Mouse (Mus musculus) bone marrow macrophage, adult 2 months (primary cell): ENCODE measurements around the gene Igf2r. TPM values are rescaled to one million over a fixed set of nuclear protein-coding genes. Genes with fewer than 3 reads are reported as not detected.
A peak's percentile ranks its signal among the peaks of the same experiment; 100 is the strongest.

ENCODE experiments used
- H3K27ac ChIP-seq: 2 replicates; pipeline ENCODE4 v1.5.1; 2012; ENCODE audit warnings: low read depth, low read length; ENCODE audit not compliant: insufficient read depth
- H3K4me1 ChIP-seq: 2 replicates; pipeline ENCODE4 v1.6.1; 2012; ENCODE audit warnings: low read length; ENCODE audit not compliant: control insufficient read depth, insufficient read depth
- H3K4me3 ChIP-seq: 2 replicates; pipeline ENCODE4 v1.5.1; 2012; ENCODE audit warnings: mild to moderate bottlenecking, low read length, moderate library complexity; ENCODE audit not compliant: insufficient read depth
- CTCF ChIP-seq: IDR thresholded peaks from 2 replicates; pipeline ENCODE4 v1.5.1; 2012; ENCODE audit warnings: low read depth, mild to moderate bottlenecking, low read length, moderate library complexity
- POLR2A ChIP-seq: IDR thresholded peaks from 2 replicates; pipeline ENCODE4 v1.6.1; 2012; ENCODE audit warnings: mild to moderate bottlenecking, low read depth, low read length, borderline replicate concordance
- polyA plus RNA-seq: library from polyadenylated mRNA; stranded (reverse); fragments of >200 nt; gene quantifications from 2 replicates; pipeline ENCODE4 v1.2.4, GENCODE M21; 2012; ENCODE audit not compliant: missing spikeins, insufficient read depth, insufficient read length

Gene Igf2r
- polyA plus RNA-seq, 1 experiment, result 36.5 TPM

DNA sequence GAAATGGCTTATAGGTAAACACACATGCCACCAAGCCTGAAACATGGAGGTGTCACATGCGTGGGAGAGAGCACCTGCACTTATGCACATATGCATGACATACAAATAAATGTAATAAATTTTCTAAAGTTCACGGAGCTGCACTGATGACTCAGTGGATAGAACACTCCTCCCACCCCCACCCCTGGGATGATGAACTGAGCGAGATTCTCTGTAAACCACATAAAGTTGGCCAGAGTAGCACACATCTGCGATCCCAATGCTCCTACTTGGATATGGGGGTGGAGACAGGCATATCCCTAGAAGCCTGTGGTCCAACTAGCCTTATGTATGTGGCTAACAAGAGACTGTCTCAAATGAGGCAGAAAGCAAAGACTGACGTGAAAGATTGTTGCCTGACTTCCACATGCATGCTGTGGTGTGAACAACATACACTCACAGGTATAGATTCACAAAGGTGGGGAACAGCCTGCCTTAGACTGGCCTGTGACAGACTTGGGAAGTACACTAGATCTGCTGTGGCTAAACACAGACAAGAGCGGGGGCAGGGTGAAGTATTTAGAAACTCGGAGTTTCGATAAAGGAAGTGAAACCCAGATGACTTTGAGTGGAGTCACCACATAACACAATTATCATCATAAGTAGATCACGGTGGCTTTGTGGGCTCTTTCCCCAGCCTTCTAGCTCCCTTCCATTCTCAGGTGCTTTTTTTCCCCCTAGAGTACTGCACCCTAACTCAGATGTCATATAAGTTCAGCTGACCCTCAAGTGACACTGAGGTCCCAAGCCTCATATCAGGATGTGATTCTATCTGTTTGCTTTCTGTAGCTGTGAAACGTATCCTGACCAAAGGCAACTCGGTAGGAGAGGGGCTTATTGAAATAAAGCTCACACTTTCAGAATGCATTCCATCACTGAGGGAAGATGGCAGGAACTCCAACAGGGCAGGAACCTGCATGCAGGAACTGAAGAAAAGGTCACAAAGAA, 13.7 kb upstream of the Igf2r start:
- Histone ChIP-seq H3K4me3 (0 out of 2 replicates have a peak overlapping the region, but pooled peaks have one; percentile 3), H3K4me1 (peaks cover 44% of the 10 kb centered on the region), H3K27ac (peak overlapping the region; percentile 56)
- TF ChIP-seq CTCF (no peak), POLR2A (no peak)

DNA sequence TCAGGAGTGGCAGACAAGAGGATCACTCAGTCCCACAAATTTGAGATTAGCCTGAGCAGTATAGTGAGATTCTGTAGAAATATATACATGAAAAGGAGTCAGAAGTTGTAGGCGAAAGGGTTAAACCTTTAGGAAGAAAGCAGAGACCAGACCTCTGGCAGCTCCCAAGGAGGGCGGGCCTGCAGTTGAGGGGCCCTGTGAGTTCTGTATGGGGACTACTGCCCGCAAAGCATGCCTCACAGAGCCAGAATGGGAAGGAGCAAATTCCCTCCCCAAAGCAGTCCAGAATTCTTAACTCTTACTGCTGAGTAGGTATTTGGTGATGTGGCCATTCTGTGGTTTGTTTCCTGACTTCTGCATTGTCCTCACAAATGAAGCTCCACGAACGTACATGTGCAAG, 11.6 kb upstream of the Igf2r start:
- TF ChIP-seq CTCF, result no peak
- no peak for TF ChIP-seq POLR2A
- Histone ChIP-seq H3K4me3 (no peak overlapping the region), H3K4me1 (peaks cover 46% of the 10 kb centered on the region), H3K27ac (peak overlapping the region; percentile 66)

DNA sequence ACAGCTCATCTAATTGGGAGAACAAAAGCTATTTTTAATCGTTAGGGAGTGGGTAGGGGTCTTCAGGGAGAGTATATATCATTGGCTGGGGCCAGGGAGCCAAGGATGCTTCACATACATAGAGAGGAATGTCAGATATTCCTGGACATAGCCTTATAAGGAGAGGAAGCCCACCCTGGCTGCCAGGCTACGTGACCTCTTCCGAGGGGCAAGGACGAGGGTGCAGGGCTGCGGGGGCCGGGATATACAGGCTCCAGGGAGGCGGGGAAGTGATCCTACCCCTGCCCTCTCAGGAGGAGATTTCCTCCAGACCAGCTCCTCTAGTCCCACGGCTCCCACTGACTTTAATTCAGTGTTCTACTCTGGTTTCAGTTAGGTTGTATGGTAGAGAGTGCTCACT, 10.7 kb upstream of the Igf2r start:
- H3K4me3 ChIP-seq, result no peak overlapping the region
- TF ChIP-seq CTCF (no peak), POLR2A (no peak)
- peaks cover 46% of the 10 kb centered on the region for H3K4me1 ChIP-seq
- no peak overlapping the region for H3K27ac ChIP-seq

DNA sequence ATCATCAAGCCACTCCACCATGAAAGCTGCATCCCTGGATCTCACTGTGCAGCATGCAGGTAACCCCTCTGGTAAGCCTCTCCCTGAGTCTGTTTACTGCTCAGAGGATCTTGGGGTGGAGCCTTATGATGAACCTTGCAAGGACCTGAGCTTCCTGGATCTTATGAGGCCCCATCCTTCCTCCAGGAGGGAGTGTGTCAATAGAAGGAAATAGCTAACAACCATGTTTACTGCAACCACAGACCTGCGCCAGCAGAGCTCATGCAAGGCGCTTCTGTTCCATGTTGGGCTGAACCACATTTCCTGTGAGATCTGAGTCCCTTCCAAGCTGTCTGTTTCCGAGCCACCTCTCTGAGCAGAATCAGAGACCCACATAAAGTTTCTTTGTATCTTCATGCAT, 10.0 kb upstream of the Igf2r start:
- Histone ChIP-seq H3K27ac (no peak overlapping the region), H3K4me3 (no peak overlapping the region), H3K4me1 (peaks cover 46% of the 10 kb centered on the region)
- no peak for TF ChIP-seq CTCF
- TF ChIP-seq POLR2A, result no peak

DNA sequence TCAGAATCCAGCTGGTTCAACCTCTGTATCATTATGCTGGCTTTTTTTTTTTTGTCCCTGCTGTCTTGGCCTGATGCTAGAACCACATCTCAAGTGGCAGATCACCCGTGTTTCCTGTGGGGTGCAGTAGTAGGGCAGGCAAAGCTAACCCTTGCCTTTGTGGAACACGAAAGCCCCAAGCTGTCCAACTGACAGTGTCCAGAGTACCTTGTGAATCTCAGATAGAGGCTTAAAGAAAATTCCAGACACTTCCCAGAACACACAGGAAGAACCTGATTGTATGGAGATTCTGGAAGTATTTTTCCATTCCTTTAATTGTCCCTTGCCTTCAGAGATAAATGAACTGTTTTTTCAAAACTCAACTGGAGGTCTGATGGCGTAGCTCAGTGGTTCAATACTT, 4.5 kb upstream of the Igf2r start:
- Histone ChIP-seq H3K4me3 (no peak overlapping the region), H3K27ac (no peak overlapping the region), H3K4me1 (peaks cover 8% of the 10 kb centered on the region)
- no peak for TF ChIP-seq CTCF

DNA sequence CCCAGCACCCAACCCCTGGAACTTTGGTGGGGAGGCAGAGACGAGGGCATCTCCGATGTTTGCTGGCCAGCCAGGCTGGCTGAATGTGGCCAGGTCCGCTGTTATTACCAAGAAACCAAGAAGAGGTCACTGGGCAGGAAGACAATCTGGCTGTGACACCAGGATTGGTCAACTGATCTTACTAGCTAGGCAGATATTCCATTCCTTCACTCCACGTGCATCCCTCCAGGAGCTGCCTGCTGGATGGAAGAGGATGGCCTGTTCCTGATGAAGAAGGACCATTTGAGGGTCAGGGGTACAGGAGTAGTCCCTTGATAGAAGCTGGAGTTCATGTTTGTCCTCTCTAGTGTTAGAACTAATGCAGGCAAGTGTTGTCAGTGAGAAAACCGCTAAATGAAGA, 1.0 kb upstream of the Igf2r start:
- TF ChIP-seq POLR2A (no peak), CTCF (no peak)
- no peak overlapping the region for H3K27ac ChIP-seq
- no peak overlapping the region for H3K4me3 ChIP-seq
- peaks cover 16% of the 10 kb centered on the region for H3K4me1 ChIP-seq

DNA sequence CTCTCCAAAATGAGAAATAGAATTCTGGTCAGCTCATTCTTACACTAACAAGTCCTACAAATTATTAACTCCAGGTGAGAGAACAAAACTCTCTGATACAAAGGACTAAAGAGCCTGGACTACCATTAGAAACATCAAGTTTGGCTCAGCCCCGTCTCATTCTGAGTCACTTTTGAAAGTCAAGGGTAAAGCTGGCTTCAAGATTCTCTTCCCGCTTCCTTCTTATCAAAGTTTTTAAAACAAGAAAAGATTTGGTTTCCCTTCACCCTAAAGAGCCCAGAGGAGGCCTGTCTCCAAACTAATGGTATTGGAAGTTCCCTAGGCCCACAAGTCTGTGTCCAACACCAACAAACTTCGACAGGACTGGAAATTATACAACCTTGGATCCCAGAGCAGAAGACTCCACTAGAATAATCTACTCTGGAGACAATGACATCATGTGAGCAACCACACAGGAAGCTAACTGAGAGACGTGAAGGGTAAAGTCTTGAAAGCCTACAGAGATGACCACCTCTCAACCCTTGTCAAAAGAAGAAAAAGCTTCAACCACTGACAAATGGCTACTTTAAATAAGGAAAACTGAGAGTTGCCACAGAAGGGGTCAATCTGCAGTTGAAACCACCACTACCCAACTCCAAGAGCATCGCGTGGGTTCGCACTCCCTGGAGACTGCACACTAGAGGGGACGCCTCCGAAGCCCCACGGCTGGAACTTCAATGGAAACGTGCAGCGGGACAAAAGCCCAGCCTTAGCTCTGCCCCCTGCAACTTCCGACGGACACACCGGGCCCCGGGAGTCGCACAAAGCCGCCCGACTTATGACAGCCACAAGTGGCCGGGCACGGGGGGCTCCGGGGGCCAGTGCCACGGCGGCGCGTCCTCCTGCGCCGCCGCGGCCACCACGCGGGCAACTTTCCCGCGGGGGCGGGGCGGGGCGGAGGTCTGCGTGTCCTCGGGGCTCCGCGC, 767 bp downstream of the Igf2r start:
- no peak for TF ChIP-seq CTCF
- TF ChIP-seq POLR2A, result no peak
- Histone ChIP-seq H3K27ac (peak overlapping the region; percentile 43), H3K4me3 (peak overlapping the region; percentile 76), H3K4me1 (peaks cover 20% of the 10 kb centered on the region)

DNA sequence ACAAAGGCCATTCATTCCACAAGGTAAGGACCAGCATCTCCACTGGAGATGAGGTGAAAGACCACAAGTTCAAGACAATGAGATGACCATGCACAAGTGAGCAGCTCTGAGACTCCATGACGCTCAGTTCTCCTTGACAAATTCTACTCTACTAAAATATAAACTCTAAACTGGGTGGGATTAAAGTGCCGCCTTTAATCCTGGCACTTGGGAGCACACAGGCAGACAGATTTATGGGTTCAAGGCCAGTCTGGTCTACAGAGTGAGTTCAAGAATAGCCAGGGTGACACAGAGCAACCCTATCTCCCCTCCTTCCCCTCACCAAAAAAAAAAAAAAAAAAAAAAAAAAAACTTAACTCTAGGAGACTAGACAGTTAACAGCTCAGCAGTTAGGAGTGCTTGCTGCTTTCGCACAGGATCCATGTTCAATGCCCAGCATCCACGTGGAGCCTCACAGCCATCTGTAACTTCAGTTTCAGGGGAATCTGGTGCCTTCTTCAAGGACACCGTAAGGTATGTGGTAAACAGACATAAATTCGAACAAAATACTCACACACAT, 2.1 kb downstream of the Igf2r start:
- TF ChIP-seq CTCF (no peak), POLR2A (no peak)
- Histone ChIP-seq H3K4me3 (peak overlapping the region; percentile 76; the same call in 1 of the 2 replicates), H3K4me1 (peaks cover 25% of the 10 kb centered on the region), H3K27ac (no peak overlapping the region)

DNA sequence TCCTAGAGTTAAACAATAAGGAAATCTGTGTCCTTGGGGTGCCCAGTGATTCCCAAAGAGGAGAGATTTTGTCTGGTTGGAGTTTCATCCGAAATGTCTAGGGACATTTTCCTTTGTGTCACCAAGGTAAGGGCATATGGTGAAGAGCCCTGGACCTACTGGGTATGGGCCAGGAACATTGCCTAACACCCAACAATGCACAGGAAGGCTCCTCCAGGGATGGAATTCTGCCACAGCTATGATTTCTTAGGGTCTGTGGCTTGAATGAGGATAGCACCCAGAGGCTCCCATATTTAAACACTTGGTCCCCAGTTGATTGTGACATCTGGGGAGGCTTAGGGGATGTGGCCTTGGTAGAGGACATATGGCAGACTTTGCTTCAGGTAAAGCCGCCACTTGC, 6.1 kb downstream of the Igf2r start:
- Histone ChIP-seq H3K4me1 (peaks cover 57% of the 10 kb centered on the region), H3K27ac (no peak overlapping the region), H3K4me3 (no peak overlapping the region)
- TF ChIP-seq CTCF (no peak), POLR2A (no peak)
